Mouse (Mus musculus): ENCODE data around the gene Mia3.

DNA sequence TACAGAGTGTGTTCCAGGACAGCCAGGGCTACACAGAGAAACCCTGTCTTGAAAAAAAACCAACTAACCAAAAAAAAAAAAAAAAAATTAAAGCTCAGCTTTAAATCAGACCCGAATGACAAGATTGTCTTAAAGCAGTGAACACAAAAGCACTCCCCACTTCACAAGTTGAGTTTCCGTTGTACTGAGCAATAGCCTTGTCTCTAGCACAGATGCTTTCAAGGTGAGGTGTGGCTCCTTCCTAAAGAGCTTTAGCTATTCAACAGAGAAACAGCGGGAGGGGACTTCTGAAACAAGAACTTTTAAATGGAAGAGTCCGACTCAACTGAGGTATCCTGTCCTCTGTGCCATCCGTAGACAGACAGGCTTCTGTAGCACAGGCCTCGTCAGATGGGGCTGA is 44.9 kb downstream of the Mia3 start:
- no peak for TF ChIP-seq POLR2A (IDR thresholded peaks at IDR 0.05; ENCODE audit: control insufficient read depth, extremely low read depth, insufficient read depth, low read length, poor library complexity)
- TF ChIP-seq CTCF (IDR thresholded peaks at IDR 0.05; ENCODE audit: borderline replicate concordance, control insufficient read depth, extremely low read depth, insufficient read depth, low read length, poor library complexity): no peak
